Mouse (Mus musculus) myocyte (in vitro differentiated cells): ENCODE measurements around the gene Snhg11. TPM values are rescaled to one million over a fixed set of nuclear protein-coding genes. Genes with fewer than 3 reads are reported as not detected.

ENCODE experiments used
- H3K27me3 ChIP-seq: one replicate; pipeline ENCODE4 v1.6.1; 2011; ENCODE audit not compliant: control insufficient read depth, insufficient read depth, insufficient read length
- H3K36me3 ChIP-seq: one replicate; pipeline ENCODE4 v1.6.1; 2011; ENCODE audit not compliant: control insufficient read depth, insufficient read depth
- H3K4me2 ChIP-seq: one replicate; pipeline ENCODE4 v1.6.1; 2011; ENCODE audit warnings: low read depth, control low read depth
- H3K4me3 ChIP-seq: one replicate; pipeline ENCODE4 v1.5.1; 2011; ENCODE audit warnings: mild to moderate bottlenecking, control low read depth, moderate library complexity
- H3K79me2 ChIP-seq: one replicate; pipeline ENCODE4 v1.6.1; 2011; ENCODE audit not compliant: control insufficient read depth, insufficient read depth
- H3ac ChIP-seq: one replicate; pipeline ENCODE4 v1.6.1; 2011; ENCODE audit not compliant: control insufficient read depth, insufficient read length
- CEBPB ChIP-seq: IDR thresholded peaks from 2 replicates; pipeline ENCODE4 v1.6.1; 2011; ENCODE audit warnings: mild to moderate bottlenecking, moderate library complexity; ENCODE audit not compliant: poor library complexity, insufficient read depth, severe bottlenecking
- E2F4 ChIP-seq: IDR thresholded peaks from one replicate; pipeline ENCODE4 v1.6.1; 2011; ENCODE audit warnings: mild to moderate bottlenecking, control low read depth, moderate library complexity; ENCODE audit not compliant: insufficient read depth
- MAX ChIP-seq: IDR thresholded peaks from one replicate; pipeline ENCODE4 v1.6.1; 2011; ENCODE audit warnings: low read depth, mild to moderate bottlenecking, control low read depth
- MYOD1 ChIP-seq, 3 experiments: IDR thresholded peaks; one replicate each; pipeline ENCODE4 v1.6.1; 2011; ENCODE audit warnings: control low read depth in 2 of 3, low read depth in 2 of 3, mild to moderate bottlenecking in 2 of 3, moderate library complexity in 1 of 3; ENCODE audit not compliant: insufficient read length in 2 of 3, control insufficient read depth in 1 of 3
- MYOG ChIP-seq, 3 experiments: IDR thresholded peaks; one replicate each; pipeline ENCODE4 v1.6.1; 2011; ENCODE audit warnings: control low read depth in 2 of 3, low read depth in 2 of 3, mild to moderate bottlenecking in 2 of 3; ENCODE audit not compliant: insufficient read length in 2 of 3, control insufficient read depth in 1 of 3, insufficient read depth in 1 of 3
- POLR2A ChIP-seq: IDR thresholded peaks from one replicate; pipeline ENCODE4 v1.6.1; 2011; ENCODE audit warnings: low read depth, mild to moderate bottlenecking, control low read depth, moderate library complexity; ENCODE audit not compliant: insufficient read length
- POLR2AphosphoS2 ChIP-seq: IDR thresholded peaks from one replicate; pipeline ENCODE4 v1.6.1; 2011; ENCODE audit warnings: low read depth, control low read depth; ENCODE audit not compliant: insufficient read length
- REST ChIP-seq: IDR thresholded peaks from one replicate; pipeline ENCODE4 v1.6.1; 2011; ENCODE audit warnings: mild to moderate bottlenecking, control low read depth, moderate library complexity; ENCODE audit not compliant: insufficient read depth, insufficient read length
- SRF ChIP-seq: IDR thresholded peaks from one replicate; pipeline ENCODE4 v1.6.1; 2011; ENCODE audit warnings: low read depth; ENCODE audit not compliant: control insufficient read depth, insufficient read length
- TCF12 ChIP-seq: IDR thresholded peaks from one replicate; pipeline ENCODE4 v1.6.1; 2011; ENCODE audit warnings: mild to moderate bottlenecking, control low read depth; ENCODE audit not compliant: poor library complexity, insufficient read depth, severe bottlenecking
- TCF3 ChIP-seq: IDR thresholded peaks from one replicate; pipeline ENCODE4 v1.6.1; 2011; ENCODE audit warnings: low read depth, control low read depth; ENCODE audit not compliant: insufficient read length
- USF1 ChIP-seq: IDR thresholded peaks from one replicate; pipeline ENCODE4 v1.6.1; 2011; ENCODE audit warnings: low read depth, mild to moderate bottlenecking, control low read depth, moderate library complexity
- polyA plus RNA-seq: library from polyadenylated mRNA; unstranded; fragments of >200 nt; fragmentation: generic; extraction: Trizol; gene quantifications from one replicate; pipeline ENCODE4 v1.2.1, GENCODE M21; 2012; ENCODE audit warnings: missing spikeins

Gene Snhg11
- polyA plus RNA-seq, 1 experiment: not detected

DNA sequence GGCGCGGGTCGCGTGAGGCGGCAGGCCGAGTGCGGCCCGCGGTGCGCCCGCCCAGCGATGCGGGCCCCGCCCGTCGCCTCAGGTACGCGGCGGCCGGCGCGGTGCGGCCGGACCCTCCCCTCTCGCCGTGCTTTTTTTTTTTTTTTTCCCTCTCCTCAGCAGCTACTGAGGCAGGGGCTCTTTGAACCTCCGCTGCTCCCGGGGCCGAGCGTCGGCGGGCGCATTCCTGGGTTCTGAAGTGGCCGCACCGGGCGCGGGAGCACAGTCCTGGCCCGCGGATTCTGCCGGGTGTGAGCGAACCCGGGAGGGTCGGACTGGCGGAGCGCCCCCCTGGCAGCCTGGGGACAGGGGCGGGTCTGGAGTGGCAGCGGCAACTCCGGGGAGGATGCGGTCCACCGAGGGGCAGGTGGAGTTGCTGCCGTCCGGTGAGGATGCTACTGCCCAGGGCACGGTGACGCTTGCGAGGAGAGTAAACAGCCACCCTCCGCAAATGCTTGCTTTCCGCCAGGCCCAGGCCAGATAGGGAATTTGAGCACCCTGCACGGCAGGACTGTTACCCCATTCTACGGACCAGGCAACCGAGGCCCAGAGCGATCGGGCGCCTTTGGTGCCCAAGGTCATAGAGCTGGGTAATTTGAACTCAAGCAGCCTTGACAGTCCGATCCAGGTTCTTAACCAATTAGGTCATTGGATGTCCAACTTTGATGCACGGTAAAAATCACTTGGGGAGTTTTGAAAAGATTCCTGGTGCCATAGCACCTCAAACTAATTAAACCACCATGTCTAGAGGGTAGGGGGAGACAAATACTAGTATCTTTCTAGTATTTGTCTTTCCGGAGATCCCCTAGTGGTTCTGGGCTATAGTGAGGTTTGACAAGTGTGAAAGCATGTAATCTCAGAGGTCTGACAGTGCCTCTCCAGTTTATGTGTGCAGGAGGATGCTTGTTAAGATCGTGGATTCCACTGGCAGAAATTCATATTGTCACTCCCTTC, 34.9 kb downstream of the Snhg11 start:
- Histone ChIP-seq H3K4me2 (peak overlapping the region; percentile 87), H3K27me3 (peaks cover 13% of the 10 kb centered on the region), H3K36me3 (no peaks in the 10 kb centered on the region), H3K4me3 (peak overlapping the region; percentile 47), H3K79me2 (peaks cover 50% of the 10 kb centered on the region), H3ac (peak overlapping the region; percentile 84)
- TF ChIP-seq MAX (no peak), CEBPB (no peak), MYOD1 (IDR thresholded peaks at IDR 0.05; ENCODE audit: control insufficient read depth in 1 of 3, insufficient read length in 2 of 3, low read depth in 2 of 3) (no peak), TCF12 (no peak), TCF3 (no peak), POLR2AphosphoS2 (peak; percentile 30), POLR2A (peak; percentile 9), REST (no peak), E2F4 (no peak), MYOG (IDR thresholded peaks at IDR 0.05; ENCODE audit: control insufficient read depth in 1 of 3, insufficient read depth in 1 of 3, insufficient read length in 2 of 3, low read depth in 2 of 3) (no peak), USF1 (no peak)

DNA sequence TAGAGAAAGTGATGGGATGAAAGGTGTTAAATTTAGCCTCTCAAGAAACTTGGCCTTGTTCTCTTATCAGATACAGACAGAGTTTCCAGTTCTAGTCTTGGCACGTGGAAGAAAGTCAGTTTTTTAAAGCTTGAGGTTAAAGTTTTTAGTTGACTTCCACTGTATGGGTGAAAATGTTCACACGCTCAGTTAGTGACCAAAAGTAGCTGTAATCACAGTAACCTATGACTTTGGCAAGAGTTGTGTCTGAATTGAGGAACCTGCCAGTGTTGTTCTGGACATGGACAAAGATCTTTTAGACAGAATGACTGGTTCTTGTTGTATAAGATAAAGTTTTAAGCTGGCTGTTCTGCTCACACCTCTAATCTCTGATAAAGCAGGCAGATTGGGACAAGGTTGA, 37.8 kb downstream of the Snhg11 start:
- H3K4me2 ChIP-seq: no peak overlapping the region
- H3K36me3 ChIP-seq: no peaks in the 10 kb centered on the region
- no peaks in the 10 kb centered on the region for H3K27me3 ChIP-seq
- no peak overlapping the region for H3ac ChIP-seq
- H3K79me2 ChIP-seq: peaks cover 80% of the 10 kb centered on the region
- no peak overlapping the region for H3K4me3 ChIP-seq
- TF ChIP-seq TCF12: no peak

DNA sequence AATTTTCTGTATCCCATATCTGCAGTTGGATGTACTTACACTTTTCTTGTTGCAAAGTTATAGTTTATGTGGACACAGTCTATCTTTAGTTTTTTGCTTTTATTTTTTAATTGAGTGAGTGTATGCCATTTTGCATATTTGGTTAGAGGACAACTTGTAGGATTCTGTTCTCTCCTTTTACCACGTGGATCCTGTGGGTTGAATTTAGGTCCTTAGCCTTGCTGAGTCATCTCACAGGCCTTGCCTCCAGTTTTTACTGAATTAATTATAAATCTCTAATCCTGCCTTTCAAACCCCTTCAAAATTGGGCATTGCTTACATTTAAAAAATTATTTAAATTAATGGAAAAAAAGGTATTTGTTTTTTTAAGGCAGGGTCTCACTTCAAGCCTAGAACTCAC, 40.4 kb downstream of the Snhg11 start:
- Histone ChIP-seq H3K4me3 (no peak overlapping the region), H3K27me3 (no peaks in the 10 kb centered on the region), H3ac (no peak overlapping the region), H3K4me2 (peak overlapping the region; percentile 7), H3K79me2 (peaks cover 97% of the 10 kb centered on the region), H3K36me3 (no peaks in the 10 kb centered on the region)
- peak; percentile 26 for TF ChIP-seq USF1
- no peak for TF ChIP-seq TCF12

DNA sequence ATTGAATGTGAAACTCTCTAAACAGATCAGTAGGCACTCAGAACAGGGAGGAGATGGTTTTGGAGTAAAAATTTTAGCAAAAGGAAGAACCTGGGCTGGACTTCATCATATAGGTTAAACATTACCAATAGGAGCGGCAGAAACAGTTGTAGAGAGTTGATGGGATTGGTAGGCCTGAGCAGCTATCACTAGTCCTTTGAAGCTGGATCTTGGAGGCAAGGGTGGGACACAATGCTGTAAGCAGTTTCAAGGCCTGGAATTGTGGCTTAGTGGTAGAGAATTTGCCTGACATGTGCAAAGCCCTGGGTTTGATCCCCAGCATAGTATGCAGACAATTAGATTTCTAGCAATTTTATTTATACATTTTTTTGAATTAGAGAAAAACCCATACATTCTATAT, 43.2 kb downstream of the Snhg11 start:
- no peak overlapping the region for H3ac ChIP-seq
- H3K4me3 ChIP-seq: no peak overlapping the region
- H3K36me3 ChIP-seq: no peaks in the 10 kb centered on the region
- TF ChIP-seq TCF12 (no peak), MYOD1 (IDR thresholded peaks at IDR 0.05; ENCODE audit: control insufficient read depth in 1 of 3, insufficient read length in 2 of 3, low read depth in 2 of 3) (no peak), CEBPB (no peak), USF1 (no peak), MAX (no peak), POLR2A (no peak), SRF (no peak), TCF3 (no peak), MYOG (IDR thresholded peaks at IDR 0.05; ENCODE audit: control insufficient read depth in 1 of 3, insufficient read depth in 1 of 3, insufficient read length in 2 of 3, low read depth in 2 of 3) (no peak), REST (no peak), E2F4 (no peak), POLR2AphosphoS2 (no peak)
- peaks cover 68% of the 10 kb centered on the region for H3K79me2 ChIP-seq
- no peaks in the 10 kb centered on the region for H3K27me3 ChIP-seq
- H3K4me2 ChIP-seq: no peak overlapping the region

Other genes starting within 250 kb of the Snhg11 start
- gene Tgm2, start 229.2 kb upstream of the Snhg11 start, polyA plus RNA-seq: 61.0 TPM
- 0.25 TPM for gene D630003M21Rik, start 146.4 kb upstream of the Snhg11 start, polyA plus RNA-seq
- gene Bpi, start 117.5 kb upstream of the Snhg11 start, polyA plus RNA-seq: not detected
- gene Lbp, start 69.1 kb upstream of the Snhg11 start, polyA plus RNA-seq: 0.11 TPM
- gene Ralgapb, start 34.2 kb downstream of the Snhg11 start, polyA plus RNA-seq: 10.8 TPM
- not detected for gene Adig, start 127.0 kb downstream of the Snhg11 start, polyA plus RNA-seq
- gene Arhgap40, start 137.2 kb downstream of the Snhg11 start, polyA plus RNA-seq: not detected
- not detected for gene Slc32a1, start 235.1 kb downstream of the Snhg11 start, polyA plus RNA-seq
- gene Actr5, start 249.2 kb downstream of the Snhg11 start, polyA plus RNA-seq: 6.5 TPM